Mouse (Mus musculus) testis, adult 2 months (tissue): ENCODE results near the gene Speer4d. TPM values are rescaled to one million over a fixed set of nuclear protein-coding genes. Genes with fewer than 3 reads are reported as not detected.
"Not testable (repeated sequence)": the region's sequence is repeated elsewhere in the genome, so short reads cannot be mapped to it uniquely, and the experiment has no call there.

Experiments
- H3K27ac ChIP-seq: fragments of 200-500 bp; 2 replicates; pipeline ENCODE4 v1.5.1; 2012; ENCODE audit warnings: low read depth, low read length; ENCODE audit not compliant: control insufficient read depth, insufficient read depth
- H3K27me3 ChIP-seq: fragments of 200-500 bp; 2 replicates; pipeline ENCODE4 v1.6.1; 2012; ENCODE audit warnings: mild to moderate bottlenecking, low read length, moderate library complexity; ENCODE audit not compliant: control insufficient read depth, insufficient read depth
- H3K36me3 ChIP-seq: fragments of 200-500 bp; 2 replicates; pipeline ENCODE4 v1.6.1; 2012; ENCODE audit warnings: mild to moderate bottlenecking, low read length; ENCODE audit not compliant: control insufficient read depth, insufficient read depth
- H3K4me1 ChIP-seq: fragments of 200-500 bp; 2 replicates; pipeline ENCODE4 v1.6.1; 2012; ENCODE audit warnings: low read length; ENCODE audit not compliant: control insufficient read depth, insufficient read depth
- H3K4me3 ChIP-seq: fragments of 200-500 bp; 2 replicates; pipeline ENCODE4 v1.5.1; 2012; ENCODE audit warnings: low read depth, mild to moderate bottlenecking, low read length, moderate library complexity, mixed read lengths; ENCODE audit not compliant: control insufficient read depth
- polyA plus RNA-seq: library from polyadenylated mRNA; depleted of rRNA; stranded (reverse); fragments of >200 nt; gene quantifications from 2 replicates; pipeline ENCODE4 v1.2.3, GENCODE M21; 2012

Gene Speer4d
- polyA plus RNA-seq, 1 experiment, result 1.6 TPM

GRCm38 (mm10) chr5:15603585-15603984, 15.3 kb upstream of the Speer4d start:
- not testable (repeated sequence) for H3K4me1 ChIP-seq, H3K36me3 ChIP-seq, H3K4me3 ChIP-seq, H3K27ac ChIP-seq, H3K27me3 ChIP-seq

- H3K27me3 ChIP-seq, H3K36me3 ChIP-seq, H3K4me1 ChIP-seq, H3K4me3 ChIP-seq, H3K27ac ChIP-seq: not testable (repeated sequence)
Measured at GRCm38 (mm10) chr5:15606677-15607076, 12.2 kb upstream of the Speer4d start.

GRCm38 (mm10) chr5:15610695-15611094, 8.2 kb upstream of the Speer4d start:
- not testable (repeated sequence) for H3K27me3 ChIP-seq, H3K4me3 ChIP-seq, H3K27ac ChIP-seq, H3K4me1 ChIP-seq, H3K36me3 ChIP-seq

- not testable (repeated sequence) for H3K4me3 ChIP-seq, H3K36me3 ChIP-seq, H3K27me3 ChIP-seq, H3K27ac ChIP-seq, H3K4me1 ChIP-seq
Measured at GRCm38 (mm10) chr5:15616195-15616594, 2.7 kb upstream of the Speer4d start.

- not testable (repeated sequence) for H3K36me3 ChIP-seq, H3K27ac ChIP-seq, H3K4me1 ChIP-seq, H3K27me3 ChIP-seq, H3K4me3 ChIP-seq
Measured at GRCm38 (mm10) chr5:15628136-15628535, 9.3 kb downstream of the Speer4d start.

GRCm38 (mm10) chr5:15630068-15630467, 11.2 kb downstream of the Speer4d start:
- H3K36me3 ChIP-seq, H3K27ac ChIP-seq, H3K27me3 ChIP-seq, H3K4me3 ChIP-seq, H3K4me1 ChIP-seq: not testable (repeated sequence)

- not testable (repeated sequence) for H3K36me3 ChIP-seq, H3K4me1 ChIP-seq, H3K27ac ChIP-seq, H3K4me3 ChIP-seq, H3K27me3 ChIP-seq
Measured at GRCm38 (mm10) chr5:15637637-15638036, 18.8 kb downstream of the Speer4d start.

- not testable (repeated sequence) for H3K4me1 ChIP-seq, H3K27me3 ChIP-seq, H3K27ac ChIP-seq, H3K36me3 ChIP-seq, H3K4me3 ChIP-seq
Measured at GRCm38 (mm10) chr5:15645707-15646106, 26.8 kb downstream of the Speer4d start.

GRCm38 (mm10) chr5:15652334-15652733, 33.5 kb downstream of the Speer4d start:
- not testable (repeated sequence) for H3K27me3 ChIP-seq, H3K4me3 ChIP-seq, H3K4me1 ChIP-seq, H3K27ac ChIP-seq, H3K36me3 ChIP-seq

GRCm38 (mm10) chr5:15656959-15657358, 38.1 kb downstream of the Speer4d start, which contains the start of gene 4930572O03Rik:
Gene 4930572O03Rik (minus strand): TSS chr5:15657059.
- H3K36me3 ChIP-seq, H3K27me3 ChIP-seq, H3K27ac ChIP-seq, H3K4me1 ChIP-seq: not testable (repeated sequence)
- H3K4me3 ChIP-seq, result peak within 1 kb of the TSS; percentile 49

- H3K27ac ChIP-seq, H3K36me3 ChIP-seq, H3K4me3 ChIP-seq, H3K27me3 ChIP-seq, H3K4me1 ChIP-seq: not testable (repeated sequence)
Measured at GRCm38 (mm10) chr5:15663847-15664246, 45.0 kb downstream of the Speer4d start.

- not testable (repeated sequence) for H3K27me3 ChIP-seq, H3K4me1 ChIP-seq, H3K36me3 ChIP-seq, H3K27ac ChIP-seq, H3K4me3 ChIP-seq
Measured at GRCm38 (mm10) chr5:15670789-15671188, 51.9 kb downstream of the Speer4d start.
